Mouse (Mus musculus) intestine, embryonic 16.5 days (tissue): ENCODE measurements around the gene Tmem254b. TPM values are rescaled to one million over a fixed set of nuclear protein-coding genes. Genes with fewer than 3 reads are reported as not detected.
"Not testable (repeated sequence)": the region's sequence is repeated elsewhere in the genome, so short reads cannot be mapped to it uniquely, and the experiment has no call there.

Experiments
- ATAC-seq: fragments of 200-750 bp; cut with Nextera tagmentation; 2 replicates; pipeline ENCODE4 v1.8.0; 2017; ENCODE audit warnings: moderate TSS enrichment, moderate library complexity
- H3K27ac ChIP-seq: fragments of 300-500 bp; sonication (generic); 2 replicates; pipeline ENCODE4 v1.5.1; 2014; ENCODE audit warnings: mild to moderate bottlenecking, low read length
- H3K27me3 ChIP-seq: fragments of 300-500 bp; sonication (generic); replicated peaks from 2 replicates; pipeline ENCODE4 v1.6.1; 2014; ENCODE audit warnings: low read length, control low read depth, mixed read lengths; ENCODE audit not compliant: control insufficient read depth, insufficient read depth
- H3K36me3 ChIP-seq: fragments of 300-500 bp; sonication (generic); 2 replicates; pipeline ENCODE4 v1.6.1; 2014; ENCODE audit warnings: low read length, control low read depth; ENCODE audit not compliant: control insufficient read depth, insufficient read depth
- H3K4me1 ChIP-seq: fragments of 300-500 bp; sonication (generic); 2 replicates; pipeline ENCODE4 v1.6.1; 2014; ENCODE audit warnings: low read length, control low read depth, mixed read lengths; ENCODE audit not compliant: control insufficient read depth, insufficient read depth
- H3K4me2 ChIP-seq: fragments of 300-500 bp; sonication (generic); 2 replicates; pipeline ENCODE4 v1.6.1; 2014; ENCODE audit warnings: low read depth, low read length, control low read depth
- H3K4me3 ChIP-seq: fragments of 300-500 bp; sonication (generic); 2 replicates; pipeline ENCODE4 v1.5.1; 2014; ENCODE audit warnings: mild to moderate bottlenecking, low read length
- H3K9ac ChIP-seq: fragments of 300-500 bp; sonication (generic); 2 replicates; pipeline ENCODE4 v1.6.1; 2014; ENCODE audit warnings: low read depth, low read length
- H3K9me3 ChIP-seq: fragments of 300-500 bp; sonication (generic); 2 replicates; pipeline ENCODE4 v1.6.1; 2016; ENCODE audit warnings: low read length, control low read depth; ENCODE audit not compliant: control insufficient read depth
- WGBS: fragments of 180-500 bp; shearing (Covaris S2); extraction: QIAGEN DNeasy Blood & Tissue Kit; methylation state at CpG from one replicate; pipeline ENCODE4 v1.1.7; 2014; 5-methylcytosine and 5-hydroxymethylcytosine counted together
- polyA plus RNA-seq: library from polyadenylated mRNA; unstranded; fragments of >200 nt; fragmentation: Nextera tagmentation; extraction: Ambion mirVana; gene quantifications from 2 replicates; pipeline ENCODE4 v1.2.1, GENCODE M21; 2015

The Tmem254b gene
- polyA plus RNA-seq = 72.5 and 75.5 TPM in 2 replicates

GRCm38 (mm10) chr14:26206926-26207247 lies at the start of gene Tmem254b:
TSS of gene Tmem254b (minus strand) at chr14:26207041.
- H3K9me3 ChIP-seq, H3K36me3 ChIP-seq, H3K27ac ChIP-seq, H3K4me1 ChIP-seq, H3K9ac ChIP-seq, H3K4me3 ChIP-seq, H3K27me3 ChIP-seq, H3K4me2 ChIP-seq: not testable (repeated sequence)
- WGBS = no CpG with 5 or more reads among the region's 10 CpGs
- ATAC-seq = peak; percentile 96

GRCm38 (mm10) chr14:26237183-26237582 lies 30.3 kb upstream of the Tmem254b start:
- H3K27me3 ChIP-seq, H3K4me2 ChIP-seq, H3K36me3 ChIP-seq, H3K27ac ChIP-seq, H3K9ac ChIP-seq, H3K9me3 ChIP-seq, H3K4me1 ChIP-seq, H3K4me3 ChIP-seq: not testable (repeated sequence)
- ATAC-seq = peak; percentile 48; the same call in 1 of the 2 replicates
- WGBS = no CpG with 5 or more reads among the region's 2 CpGs

DNA sequence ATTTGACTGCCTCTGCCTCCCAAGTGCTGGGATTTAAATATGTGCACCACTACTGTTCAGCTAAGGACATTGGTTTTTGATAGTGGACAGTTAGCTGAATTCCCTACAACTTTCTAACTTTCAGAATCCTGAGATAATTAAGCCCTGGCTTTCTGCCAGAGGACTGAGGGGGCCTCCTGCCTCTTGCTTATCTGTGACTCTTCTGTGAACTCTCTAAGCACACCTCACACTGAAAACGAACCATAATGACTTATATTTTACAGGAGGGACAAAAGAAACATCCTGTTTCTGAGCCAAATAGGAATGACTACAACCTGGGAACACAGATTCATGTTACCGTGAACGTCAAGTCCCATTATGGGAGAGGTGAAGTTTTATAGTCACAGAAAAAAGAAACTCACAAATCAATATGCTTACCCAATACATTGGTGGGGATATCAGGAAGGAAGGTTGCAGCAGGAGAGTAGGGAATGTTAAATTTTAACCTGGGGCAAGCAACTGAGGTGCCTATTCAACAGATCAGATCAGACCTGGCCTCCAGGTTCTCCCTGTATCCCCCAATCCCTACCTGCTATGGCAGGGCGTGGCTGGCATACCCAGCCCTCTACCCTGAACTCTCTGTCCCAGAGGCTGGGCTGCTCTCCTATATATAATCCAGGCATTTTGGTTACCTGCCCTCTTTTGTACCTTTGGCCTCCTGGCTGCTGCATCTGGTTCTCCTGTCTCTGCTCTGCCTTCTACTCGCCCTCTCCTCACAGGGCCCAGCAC lies 9.6 kb upstream of the Tmem254b start:
- not testable (repeated sequence) for H3K9ac ChIP-seq, H3K9me3 ChIP-seq, H3K27me3 ChIP-seq, H3K4me1 ChIP-seq, H3K36me3 ChIP-seq, H3K27ac ChIP-seq, H3K4me3 ChIP-seq, H3K4me2 ChIP-seq
- no CpG with 5 or more reads among the region's 5 CpGs for WGBS
- peak; percentile 97 for ATAC-seq

- H3K27me3 ChIP-seq, H3K4me3 ChIP-seq, H3K4me1 ChIP-seq, H3K4me2 ChIP-seq, H3K9me3 ChIP-seq, H3K27ac ChIP-seq, H3K9ac ChIP-seq, H3K36me3 ChIP-seq: not testable (repeated sequence)
- WGBS = no CpG with 5 or more reads among the region's 44 CpGs
- peak; percentile 96 for ATAC-seq
Measured at GRCm38 (mm10) chr14:26206197-26206925, 480 bp downstream of the Tmem254b start.

GRCm38 (mm10) chr14:26197851-26198250 lies 9.0 kb downstream of the Tmem254b start:
- not testable (repeated sequence) for H3K9me3 ChIP-seq, H3K4me2 ChIP-seq, H3K4me3 ChIP-seq, ATAC-seq, H3K27me3 ChIP-seq, H3K9ac ChIP-seq, H3K27ac ChIP-seq, H3K4me1 ChIP-seq, H3K36me3 ChIP-seq
- no CpG with 5 or more reads among the region's 3 CpGs for WGBS

DNA sequence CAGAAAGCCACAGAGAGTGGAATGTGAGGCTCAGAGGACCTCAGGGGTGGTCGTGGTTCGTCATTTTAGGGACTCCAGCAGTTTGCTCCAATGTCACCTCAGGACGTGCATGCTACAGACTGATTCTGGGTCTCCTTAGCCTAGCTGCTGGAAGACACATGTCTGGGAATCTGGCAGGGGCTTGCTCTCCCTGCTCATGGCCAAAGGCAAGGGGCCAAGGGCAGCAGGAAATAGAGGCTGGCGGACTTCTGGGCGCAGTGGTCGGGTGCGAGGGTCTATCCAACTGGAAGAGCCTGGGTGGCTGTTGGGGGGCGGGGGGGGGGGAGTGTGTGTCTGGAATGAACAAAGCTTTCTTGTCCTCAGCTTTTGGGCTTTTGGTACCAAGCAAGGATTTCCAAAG lies 18.5 kb downstream of the Tmem254b start:
- H3K36me3 ChIP-seq, H3K9ac ChIP-seq, H3K4me1 ChIP-seq, ATAC-seq, H3K9me3 ChIP-seq, H3K27ac ChIP-seq, H3K4me2 ChIP-seq, H3K4me3 ChIP-seq, H3K27me3 ChIP-seq: not testable (repeated sequence)
- WGBS = no CpG with 5 or more reads among the region's 8 CpGs

- not testable (repeated sequence) for H3K9me3 ChIP-seq, H3K4me2 ChIP-seq, H3K27me3 ChIP-seq, H3K4me1 ChIP-seq, H3K9ac ChIP-seq, H3K27ac ChIP-seq, ATAC-seq, H3K4me3 ChIP-seq, H3K36me3 ChIP-seq
- WGBS = no CpG with 5 or more reads among the region's 9 CpGs
Measured at GRCm38 (mm10) chr14:26186638-26187037, 20.2 kb downstream of the Tmem254b start.

DNA sequence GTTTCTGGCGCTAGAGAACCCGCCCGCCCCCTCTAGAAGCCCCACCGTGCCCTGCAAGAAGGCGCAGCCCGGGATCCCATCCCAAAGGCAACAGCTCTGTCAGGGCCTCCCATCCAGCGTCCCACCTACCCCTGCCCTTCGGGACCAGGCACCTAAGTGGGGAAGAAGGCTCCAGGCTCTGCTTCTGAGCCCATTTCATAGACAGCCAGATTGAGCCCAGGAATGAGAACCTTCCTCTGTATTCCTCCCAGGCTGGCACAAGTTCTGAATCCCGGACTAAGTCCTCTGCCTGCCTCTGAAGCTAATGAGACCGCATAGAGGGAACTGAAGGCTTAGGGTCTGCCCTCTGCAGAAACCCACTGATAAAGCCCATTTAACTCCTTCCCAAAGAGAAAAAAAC lies 24.5 kb downstream of the Tmem254b start, which contains the start of gene Plac9b:
Plac9b (minus strand) TSS at position 101 of the 400 bp plus-strand sequence.
- not testable (repeated sequence) for ATAC-seq, H3K9me3 ChIP-seq, H3K9ac ChIP-seq, H3K4me2 ChIP-seq, H3K27me3 ChIP-seq, H3K4me1 ChIP-seq, H3K4me3 ChIP-seq, H3K36me3 ChIP-seq, H3K27ac ChIP-seq
- no CpG with 5 or more reads among the region's 10 CpGs for WGBS

DNA sequence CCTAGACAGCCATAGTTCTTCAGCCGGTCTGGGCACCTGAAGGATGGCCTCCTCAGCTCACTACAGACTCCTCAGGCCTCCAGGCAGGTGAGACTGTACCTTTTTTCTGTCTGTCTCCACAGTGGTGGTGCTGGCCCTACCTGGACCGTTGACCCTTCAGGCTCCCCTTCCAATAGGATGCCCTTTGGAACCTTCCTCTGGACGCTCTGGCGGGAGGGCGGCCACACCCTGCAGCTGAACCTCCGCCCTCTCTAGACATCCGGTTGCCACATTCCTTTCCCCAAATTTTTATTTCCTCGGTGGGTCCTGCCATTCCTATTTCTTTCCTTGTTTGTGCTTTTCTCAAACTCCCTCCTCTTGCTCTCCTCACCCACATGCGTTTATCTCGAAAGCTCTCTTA lies 25.2 kb downstream of the Tmem254b start:
- not testable (repeated sequence) for H3K27ac ChIP-seq, H3K36me3 ChIP-seq, H3K4me2 ChIP-seq, H3K4me1 ChIP-seq, H3K9ac ChIP-seq, H3K4me3 ChIP-seq, H3K9me3 ChIP-seq, H3K27me3 ChIP-seq
- ATAC-seq = peak; percentile 48; the same call in 1 of the 2 replicates
- no CpG with 5 or more reads among the region's 10 CpGs for WGBS
